Mouse (Mus musculus) neural tube, embryonic 12.5 days (tissue): ENCODE data around the gene Paqr6. TPM values are rescaled to one million over a fixed set of nuclear protein-coding genes. Genes with fewer than 3 reads are reported as not detected.
"Not testable (repeated sequence)": the region's sequence is repeated elsewhere in the genome, so short reads cannot be mapped to it uniquely, and the experiment has no call there.

Source experiments
- ATAC-seq: fragments of 200-750 bp; cut with Nextera tagmentation; 2 replicates; pipeline ENCODE4 v1.8.0; 2017; ENCODE audit warnings: low read depth, mild to moderate bottlenecking, moderate TSS enrichment, moderate library complexity; ENCODE audit not compliant: low FRiP score
- H3K27ac ChIP-seq: fragments of 300-500 bp; sonication (generic); 2 replicates; pipeline ENCODE4 v1.5.1; 2016
- H3K27me3 ChIP-seq: fragments of 300-500 bp; sonication (generic); replicated peaks from 2 replicates; pipeline ENCODE4 v1.6.1; 2016; ENCODE audit warnings: mild to moderate bottlenecking
- H3K36me3 ChIP-seq: fragments of 300-500 bp; sonication (generic); 2 replicates; pipeline ENCODE4 v1.6.1; 2016; ENCODE audit warnings: mild to moderate bottlenecking
- H3K4me1 ChIP-seq: fragments of 300-500 bp; sonication (generic); 2 replicates; pipeline ENCODE4 v1.6.1; 2016
- H3K4me2 ChIP-seq: fragments of 300-500 bp; sonication (generic); replicated peaks from 2 replicates; pipeline ENCODE4 v1.6.1; 2016; ENCODE audit warnings: mild to moderate bottlenecking
- H3K4me3 ChIP-seq: fragments of 300-500 bp; sonication (generic); 2 replicates; pipeline ENCODE4 v1.5.1; 2016
- H3K9ac ChIP-seq: fragments of 300-500 bp; sonication (generic); 2 replicates; pipeline ENCODE4 v1.6.1; 2016; ENCODE audit warnings: mild to moderate bottlenecking
- H3K9me3 ChIP-seq: fragments of 300-500 bp; sonication (generic); 2 replicates; pipeline ENCODE4 v1.6.1; 2016; ENCODE audit warnings: mild to moderate bottlenecking
- WGBS: fragments of 180-500 bp; shearing (Covaris S2); methylation state at CpG from one replicate; pipeline ENCODE4 v1.1.7; 2016; 5-methylcytosine and 5-hydroxymethylcytosine counted together
- polyA plus RNA-seq: library from polyadenylated mRNA; unstranded; fragments of >200 nt; fragmentation: Nextera tagmentation; extraction: Ambion mirVana; gene quantifications from 2 replicates; pipeline ENCODE4 v1.2.1, GENCODE M21; 2016

Paqr6 gene
- polyA plus RNA-seq, 1 experiment from 2014 or later = 2.0 TPM

- H3K4me3 ChIP-seq, ATAC-seq, H3K4me1 ChIP-seq, H3K9ac ChIP-seq, H3K27me3 ChIP-seq, H3K36me3 ChIP-seq, H3K4me2 ChIP-seq, H3K27ac ChIP-seq: not testable (repeated sequence)
- H3K9me3 ChIP-seq = peaks cover 17% of the 10 kb centered on the region
- 90% methylated on average over 9 of the region's 9 CpGs for WGBS
Measured at GRCm38 (mm10) chr3:88372643-88373042, 8.3 kb downstream of the Paqr6 start, which contains the start of gene Bglap3. Gene Bglap3, minus strand, starts transcription at chr3:88372743.

- WGBS = 12% methylated on average over 19 of the region's 19 CpGs
- 0 out of 2 replicates have a peak overlapping the region, but pooled peaks have one; percentile 46 for H3K27ac ChIP-seq
- H3K4me3 ChIP-seq = not testable (repeated sequence)
Measured at GRCm38 (mm10) chr3:88375750-88376626, 11.6 kb downstream of the Paqr6 start.

GRCm38 (mm10) chr3:88376644-88377043 is 12.3 kb downstream of the Paqr6 start:
- H3K36me3 ChIP-seq, H3K27me3 ChIP-seq, H3K9ac ChIP-seq, H3K4me3 ChIP-seq, H3K27ac ChIP-seq, H3K9me3 ChIP-seq, H3K4me1 ChIP-seq: not testable (repeated sequence)
- peak; percentile 45 for ATAC-seq
- WGBS = 30% methylated on average over 5 of the region's 7 CpGs
- peak overlapping the region; percentile 32 for H3K4me2 ChIP-seq

More at GRCm38 (mm10) chr3:88375750-88376626, 11.6 kb downstream of the Paqr6 start:
- H3K36me3 ChIP-seq, H3K4me1 ChIP-seq, H3K27me3 ChIP-seq, H3K9ac ChIP-seq, H3K9me3 ChIP-seq: not testable (repeated sequence)
- peak overlapping the region; percentile 32 for H3K4me2 ChIP-seq
- ATAC-seq = peak; percentile 89

- not testable (repeated sequence) for H3K27ac ChIP-seq, H3K9me3 ChIP-seq, H3K4me3 ChIP-seq, H3K4me2 ChIP-seq, ATAC-seq, H3K27me3 ChIP-seq, H3K9ac ChIP-seq, H3K36me3 ChIP-seq
- H3K4me1 ChIP-seq = peaks cover 13% of the 10 kb centered on the region; the same call in 1 of the 2 replicates
- 79% methylated on average over 5 of the region's 5 CpGs for WGBS
Measured at GRCm38 (mm10) chr3:88378599-88378998, 14.2 kb downstream of the Paqr6 start, which contains the start of gene Bglap2. Gene Bglap2, minus strand, starts transcription at chr3:88378699.

GRCm38 (mm10) chr3:88381389-88382315 is 17.3 kb downstream of the Paqr6 start:
- Histone ChIP-seq H3K9ac (peak overlapping the region; percentile 44; the same call in 1 of the 2 replicates), H3K4me3 (peak overlapping the region; percentile 15; the same call in 1 of the 2 replicates), H3K4me2 (peak overlapping the region; percentile 53), H3K27ac (peak overlapping the region; percentile 37; the same call in 1 of the 2 replicates)
- WGBS = 6% methylated on average over 21 of the region's 22 CpGs
- not testable (repeated sequence) for H3K36me3 ChIP-seq, H3K9me3 ChIP-seq, H3K4me1 ChIP-seq, H3K27me3 ChIP-seq
- ATAC-seq = peak; percentile 91

GRCm38 (mm10) chr3:88382383-88382782 is 18.0 kb downstream of the Paqr6 start:
- WGBS = 46% methylated on average over 3 of the region's 7 CpGs
- not testable (repeated sequence) for H3K4me2 ChIP-seq, H3K9me3 ChIP-seq, H3K27ac ChIP-seq, H3K4me3 ChIP-seq, H3K36me3 ChIP-seq, H3K9ac ChIP-seq, H3K27me3 ChIP-seq, H3K4me1 ChIP-seq
- peak; percentile 54 for ATAC-seq

GRCm38 (mm10) chr3:88384364-88384763 is 20.0 kb downstream of the Paqr6 start, which contains the start of gene Bglap:
Gene Bglap, minus strand, starts transcription at chr3:88384464.
- Histone ChIP-seq H3K27ac (no peak within 1 kb of the TSS), H3K9me3 (no peaks in the 10 kb centered on the region), H3K27me3 (no peaks in the 10 kb centered on the region), H3K4me1 (peaks cover 6% of the 10 kb centered on the region; the same call in 1 of the 2 replicates), H3K36me3 (no peaks in the 10 kb centered on the region), H3K9ac (no peak within 1 kb of the TSS), H3K4me3 (no peak within 1 kb of the TSS), H3K4me2 (no peak within 1 kb of the TSS)
- ATAC-seq = no peak
- 77% methylated on average over 5 of the region's 5 CpGs for WGBS

- 88% methylated on average over 9 of the region's 9 CpGs for WGBS
- Histone ChIP-seq H3K9ac (no peak overlapping the region), H3K4me3 (no peak overlapping the region), H3K36me3 (peaks cover 15% of the 10 kb centered on the region), H3K27ac (no peak overlapping the region), H3K4me2 (no peak overlapping the region), H3K27me3 (no peaks in the 10 kb centered on the region), H3K4me1 (0 out of 2 replicates have a peak, but pooled peaks cover 3% of the 10 kb centered on the region), H3K9me3 (no peaks in the 10 kb centered on the region)
- ATAC-seq = no peak
Measured at GRCm38 (mm10) chr3:88393776-88394375, 29.5 kb downstream of the Paqr6 start.

GRCm38 (mm10) chr3:88395288-88395687 is 30.9 kb downstream of the Paqr6 start:
- Histone ChIP-seq H3K36me3 (peaks cover 15% of the 10 kb centered on the region), H3K27me3 (no peaks in the 10 kb centered on the region), H3K4me1 (0 out of 2 replicates have a peak, but pooled peaks cover 4% of the 10 kb centered on the region), H3K9me3 (no peaks in the 10 kb centered on the region), H3K27ac (no peak overlapping the region), H3K4me2 (no peak overlapping the region), H3K4me3 (no peak overlapping the region), H3K9ac (no peak overlapping the region)
- WGBS = 92% methylated on average over 6 of the region's 6 CpGs
- ATAC-seq = no peak

- H3K9ac ChIP-seq = no peak overlapping the region
- no peaks in the 10 kb centered on the region for H3K27me3 ChIP-seq
- WGBS = 94% methylated on average over 8 of the region's 8 CpGs
- 0 out of 2 replicates have a peak, but pooled peaks cover 4% of the 10 kb centered on the region for H3K4me1 ChIP-seq
- H3K9me3 ChIP-seq = no peaks in the 10 kb centered on the region
- no peak overlapping the region for H3K27ac ChIP-seq
- peaks cover 15% of the 10 kb centered on the region for H3K36me3 ChIP-seq
- no peak overlapping the region for H3K4me3 ChIP-seq
- no peak overlapping the region for H3K4me2 ChIP-seq
- ATAC-seq = no peak
Measured at GRCm38 (mm10) chr3:88395742-88396141, 31.4 kb downstream of the Paqr6 start.

GRCm38 (mm10) chr3:88398666-88399065 is 34.3 kb downstream of the Paqr6 start:
- no peaks in the 10 kb centered on the region for H3K9me3 ChIP-seq
- no peak overlapping the region for H3K4me3 ChIP-seq
- peaks cover 13% of the 10 kb centered on the region for H3K36me3 ChIP-seq
- H3K4me2 ChIP-seq = no peak overlapping the region
- ATAC-seq = no peak
- H3K27me3 ChIP-seq = no peaks in the 10 kb centered on the region
- no peak overlapping the region for H3K27ac ChIP-seq
- 85% methylated on average over 2 of the region's 2 CpGs for WGBS
- 0 out of 2 replicates have a peak, but pooled peaks cover 4% of the 10 kb centered on the region for H3K4me1 ChIP-seq
- H3K9ac ChIP-seq = no peak overlapping the region
